Mouse (Mus musculus) kidney, postnatal 0 days (tissue): ENCODE data around the gene Gm3327. TPM values are rescaled to one million over a fixed set of nuclear protein-coding genes. Genes with fewer than 3 reads are reported as not detected.
A peak's percentile ranks its signal among the peaks of the same experiment; 100 is the strongest.
"Not testable (repeated sequence)": the region's sequence is repeated elsewhere in the genome, so short reads cannot be mapped to it uniquely, and the experiment has no call there.

ENCODE experiments used
- ATAC-seq: fragments of 200-750 bp; cut with Nextera tagmentation; replicated peaks from 2 replicates; pipeline ENCODE4 v1.8.0; 2017; ENCODE audit warnings: low read depth, moderate number of reproducible peaks, moderate TSS enrichment, moderate library complexity; ENCODE audit not compliant: low FRiP score
- DNase-seq: peaks from one replicate; pipeline ENCODE4 v3.0.0-alpha.2; 2016; ENCODE audit warnings: low spot score
- H3K27ac ChIP-seq: fragments of 300-500 bp; sonication (generic); 2 replicates; pipeline ENCODE4 v1.5.1; 2014; ENCODE audit warnings: mild to moderate bottlenecking
- H3K27me3 ChIP-seq: fragments of 300-500 bp; sonication (generic); 2 replicates; pipeline ENCODE4 v1.6.1; 2014; ENCODE audit warnings: low read length, mixed read lengths; ENCODE audit not compliant: insufficient read depth
- H3K36me3 ChIP-seq: fragments of 300-500 bp; sonication (generic); 2 replicates; pipeline ENCODE4 v1.6.1; 2014; ENCODE audit warnings: low read length, mixed read lengths; ENCODE audit not compliant: insufficient read depth
- H3K4me1 ChIP-seq: fragments of 300-500 bp; sonication (generic); replicated peaks from 2 replicates; pipeline ENCODE4 v1.6.1; 2014; ENCODE audit warnings: antibody characterized with exemption, low read length, mixed read lengths; ENCODE audit not compliant: insufficient read depth
- H3K4me2 ChIP-seq: fragments of 300-500 bp; sonication (generic); 2 replicates; pipeline ENCODE4 v1.6.1; 2014; ENCODE audit warnings: mild to moderate bottlenecking, low read length, moderate library complexity, mixed read lengths
- H3K4me3 ChIP-seq: fragments of 300-500 bp; sonication (generic); replicated peaks from 2 replicates; pipeline ENCODE4 v1.5.1; 2014; ENCODE audit warnings: low read depth, low read length
- H3K9ac ChIP-seq: fragments of 300-500 bp; sonication (generic); 2 replicates; pipeline ENCODE4 v1.6.1; 2014; ENCODE audit warnings: low read depth, low read length
- H3K9me3 ChIP-seq: fragments of 300-500 bp; sonication (generic); replicated peaks from 2 replicates; pipeline ENCODE4 v1.6.1; 2016; ENCODE audit warnings: low read length, inconsistent platforms, mixed read lengths
- WGBS: fragments of 180-500 bp; shearing (Covaris S2); extraction: QIAGEN DNeasy Blood & Tissue Kit; methylation state at CpG from one replicate; pipeline ENCODE4 v1.1.7; 2014; 5-methylcytosine and 5-hydroxymethylcytosine counted together
- polyA plus RNA-seq: library from polyadenylated mRNA; unstranded; fragments of >200 nt; fragmentation: Nextera tagmentation; extraction: Ambion mirVana; gene quantifications from 2 replicates; pipeline ENCODE4 v1.2.1, GENCODE M21; 2015

The Gm3327 gene
- polyA plus RNA-seq, result not detected in 2 replicates

- not testable (repeated sequence) for H3K27me3 ChIP-seq, ATAC-seq
Observed at GRCm38 (mm10) chr14:44123551-44123950, at the start of gene Gm3327. Gm3327 (plus strand) TSS chr14:44123851.

DNA sequence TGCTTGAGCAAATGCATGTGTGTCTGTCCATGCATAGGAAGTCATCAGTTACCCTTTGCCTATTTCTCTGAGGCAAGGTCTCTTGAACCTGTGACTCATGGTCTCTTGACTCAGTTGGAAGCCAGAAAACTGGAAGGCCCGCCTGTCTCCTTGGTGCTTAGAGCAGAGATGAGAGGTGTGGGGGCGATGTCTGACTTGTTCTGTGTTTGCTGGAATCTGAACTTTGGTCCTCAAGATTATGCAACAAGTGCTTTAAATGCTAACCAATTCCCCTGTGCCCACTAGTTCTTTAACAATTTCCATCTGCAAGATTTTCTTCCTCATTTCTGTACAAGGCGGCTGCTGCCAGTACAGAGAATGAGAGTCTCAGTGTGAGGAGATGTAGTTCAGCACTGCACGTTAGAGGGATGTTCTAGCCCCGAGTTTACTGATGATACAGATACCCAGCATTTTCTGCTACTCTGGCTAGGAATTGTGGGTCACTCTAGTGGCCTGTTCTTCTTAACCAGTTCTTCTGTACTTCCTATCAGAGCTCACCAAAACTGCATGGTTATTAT lies 45.8 kb upstream of the Gm3327 start:
- ATAC-seq, DNase-seq, H3K27ac ChIP-seq, H3K36me3 ChIP-seq, H3K9ac ChIP-seq, H3K9me3 ChIP-seq, H3K27me3 ChIP-seq, H3K4me3 ChIP-seq, H3K4me2 ChIP-seq, H3K4me1 ChIP-seq: not testable (repeated sequence)
- 71% methylated on average over 5 of the region's 5 CpGs for WGBS

More at GRCm38 (mm10) chr14:44123551-44123950, at the start of gene Gm3327:
- H3K27ac ChIP-seq, H3K4me1 ChIP-seq, H3K9me3 ChIP-seq, DNase-seq, H3K9ac ChIP-seq, H3K4me3 ChIP-seq, H3K36me3 ChIP-seq, H3K4me2 ChIP-seq: not testable (repeated sequence)
- 87% methylated on average over 3 of the region's 4 CpGs for WGBS

GRCm38 (mm10) chr14:44086588-44086987 lies 37.1 kb upstream of the Gm3327 start:
- not testable (repeated sequence) for H3K4me2 ChIP-seq, ATAC-seq, H3K27ac ChIP-seq, DNase-seq, H3K36me3 ChIP-seq, H3K4me1 ChIP-seq, H3K27me3 ChIP-seq, H3K9me3 ChIP-seq, H3K4me3 ChIP-seq, H3K9ac ChIP-seq
- WGBS, result 60% methylated on average over 1 of the region's 1 CpGs

GRCm38 (mm10) chr14:44087535-44087934 lies 36.1 kb upstream of the Gm3327 start:
- WGBS, result 74% methylated on average over 2 of the region's 2 CpGs
- not testable (repeated sequence) for ATAC-seq, H3K9ac ChIP-seq, H3K4me3 ChIP-seq, DNase-seq, H3K4me1 ChIP-seq, H3K4me2 ChIP-seq, H3K9me3 ChIP-seq, H3K27me3 ChIP-seq, H3K27ac ChIP-seq, H3K36me3 ChIP-seq

DNA sequence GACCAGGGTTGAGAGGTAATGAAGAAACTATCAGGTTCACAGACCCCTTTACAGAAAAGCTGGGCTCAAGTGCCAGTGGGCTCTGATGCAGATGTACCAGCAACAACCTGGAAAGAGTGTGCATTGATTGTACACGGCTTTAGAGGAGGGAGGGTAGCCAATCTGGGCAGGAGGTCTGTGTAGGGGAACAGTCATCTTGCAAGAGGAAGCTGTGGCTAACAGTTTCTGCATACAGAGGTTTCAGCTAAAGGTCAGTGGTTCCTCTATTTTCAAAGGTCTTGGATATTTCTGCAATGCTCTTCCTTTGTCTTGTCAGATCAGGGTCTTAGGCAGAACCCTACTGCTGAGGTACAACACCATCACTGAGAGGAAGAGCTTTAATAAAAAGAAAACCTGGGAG lies 32.1 kb upstream of the Gm3327 start:
- 63% methylated on average over 1 of the region's 1 CpGs for WGBS

DNA sequence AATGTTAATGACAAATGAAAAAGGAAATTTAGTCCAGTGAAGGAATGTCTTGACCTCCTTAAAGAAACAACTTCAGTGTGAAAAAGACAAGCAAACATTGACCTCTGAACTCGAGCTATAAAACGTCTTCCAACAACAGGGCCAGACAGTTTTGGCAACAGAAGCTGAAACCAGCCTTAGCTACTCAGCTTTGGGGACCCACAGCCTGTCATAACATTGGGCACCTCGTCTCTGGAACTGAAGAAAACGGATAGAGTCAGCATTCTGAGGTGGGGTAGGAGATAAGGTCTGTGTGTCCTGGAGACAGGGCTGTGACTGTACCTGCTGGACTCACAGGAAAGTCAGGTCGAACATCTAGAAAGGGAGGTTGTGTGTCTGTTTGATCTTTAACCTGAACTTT lies 29.2 kb upstream of the Gm3327 start:
- H3K36me3 ChIP-seq, H3K4me1 ChIP-seq, H3K9me3 ChIP-seq, H3K4me3 ChIP-seq, H3K27ac ChIP-seq, ATAC-seq, H3K4me2 ChIP-seq, H3K9ac ChIP-seq, H3K27me3 ChIP-seq: not testable (repeated sequence)
- WGBS, result 9% methylated on average over 5 of the region's 5 CpGs
- DNase-seq, result peak; percentile 9

More for the DNA sequence above, 32.1 kb upstream of the Gm3327 start:
- H3K4me3 ChIP-seq, H3K9ac ChIP-seq, H3K27ac ChIP-seq, H3K4me2 ChIP-seq, H3K4me1 ChIP-seq, H3K27me3 ChIP-seq, H3K9me3 ChIP-seq, H3K36me3 ChIP-seq, ATAC-seq, DNase-seq: not testable (repeated sequence)

- not testable (repeated sequence) for H3K9me3 ChIP-seq, H3K36me3 ChIP-seq, H3K27me3 ChIP-seq, H3K4me3 ChIP-seq, H3K4me2 ChIP-seq, ATAC-seq, H3K9ac ChIP-seq, DNase-seq, H3K4me1 ChIP-seq, H3K27ac ChIP-seq
- WGBS, result no CpG with 5 or more reads among the region's 1 CpGs
Observed at GRCm38 (mm10) chr14:44100030-44100429, 23.6 kb upstream of the Gm3327 start.

- DNase-seq, H3K4me1 ChIP-seq, H3K4me3 ChIP-seq, H3K36me3 ChIP-seq, H3K9me3 ChIP-seq, H3K27ac ChIP-seq, H3K9ac ChIP-seq, H3K4me2 ChIP-seq, ATAC-seq, H3K27me3 ChIP-seq: not testable (repeated sequence)
- WGBS, result 79% methylated on average over 2 of the region's 2 CpGs
Observed at GRCm38 (mm10) chr14:44102354-44102753, 21.3 kb upstream of the Gm3327 start, which contains the start of gene Ear2. Ear2 (plus strand) TSS chr14:44102654.
